Mouse (Mus musculus) G1E (cell line): ENCODE results near the gene AC109138.7.

ENCODE experiments used
- CTCF ChIP-seq: IDR thresholded peaks from 2 replicates; pipeline ENCODE4 v1.5.1; 2012; ENCODE audit warnings: low read depth, low read length, inconsistent platforms, mixed read lengths
- POLR2AphosphoS5 ChIP-seq: IDR thresholded peaks from 2 replicates; pipeline ENCODE4 v1.6.1; 2012; ENCODE audit warnings: low read depth, low read length, inconsistent platforms; ENCODE audit not compliant: insufficient replicate concordance

GRCm38 (mm10) chr19:4211891-4212588, 2.1 kb upstream of the AC109138.7 start:
- TF ChIP-seq CTCF = no peak
- TF ChIP-seq POLR2AphosphoS5 = no peak
